Mouse (Mus musculus): Measurements from ENCODE around the gene Inip. TPM values are rescaled to one million over a fixed set of nuclear protein-coding genes. Genes with fewer than 3 reads are reported as not detected.

The Inip gene
- polyA plus RNA-seq, 1 experiment from 2014 or later = 94.3 TPM

DNA sequence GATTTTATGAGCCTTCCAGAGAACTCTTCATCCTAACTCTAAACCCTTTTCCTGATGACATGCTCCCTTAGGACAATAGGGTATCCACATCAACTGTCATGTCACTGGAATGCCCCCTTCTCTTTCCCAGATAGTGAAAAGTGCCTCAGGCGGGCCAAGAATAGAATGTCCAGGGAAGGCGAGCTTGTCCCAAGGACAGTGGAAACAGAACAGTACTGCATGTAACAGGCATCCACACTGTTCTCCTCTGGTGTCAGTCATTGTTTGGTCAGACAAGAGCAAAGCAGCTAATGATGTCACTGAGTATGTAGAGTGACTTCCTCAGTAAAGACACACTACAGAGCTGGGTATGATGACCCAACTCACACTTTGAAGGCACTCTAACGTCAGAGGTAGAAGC lies 23.6 kb downstream of the Inip start:
- Histone ChIP-seq H3K4me2 (replicated peaks; ENCODE audit: low read depth, low read length) (no peak overlapping the region), H3K36me3 (ENCODE audit: control insufficient read depth, insufficient read depth, low read length) (no peaks in the 10 kb centered on the region)
- 82% methylated on average over 3 of the region's 3 CpGs for WGBS

DNA sequence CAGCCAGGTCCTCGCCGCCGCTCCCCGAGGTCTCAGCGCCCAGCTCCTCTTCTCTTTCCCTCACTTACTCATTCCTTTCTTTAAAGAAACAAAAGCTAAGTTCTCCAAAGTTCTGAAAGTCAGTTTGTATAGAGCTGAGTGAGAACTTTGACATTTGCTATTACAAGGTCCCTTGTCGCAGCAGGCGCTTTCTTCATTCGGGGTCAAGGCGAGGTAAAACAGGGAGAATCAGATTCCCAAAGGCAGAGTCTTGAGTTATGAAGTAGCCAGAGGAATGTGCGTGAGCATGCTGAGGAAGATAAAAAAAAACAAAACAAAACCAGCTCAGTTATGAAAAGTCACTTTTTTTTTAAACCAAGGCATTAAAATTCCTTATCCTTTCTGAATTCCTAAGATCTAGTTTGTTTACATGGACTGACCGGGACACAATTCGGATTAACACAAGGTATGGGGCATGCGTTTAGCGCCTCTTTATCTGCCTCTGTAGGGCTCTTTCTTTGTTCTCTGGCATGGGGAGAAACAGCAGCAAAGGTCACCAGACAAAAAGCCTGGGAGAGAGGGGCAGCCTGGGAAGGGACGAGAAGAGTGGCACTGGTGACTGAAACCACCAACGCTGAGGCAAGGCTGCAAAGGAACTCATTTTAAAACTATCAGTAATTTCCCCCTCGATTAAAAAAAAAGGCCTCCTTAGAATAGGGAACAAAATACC lies 29.1 kb downstream of the Inip start:
- Histone ChIP-seq H3K9me3 (ENCODE audit: control insufficient read depth, low read length) (no peaks in the 10 kb centered on the region), H3K27ac (ENCODE audit: low read depth, low read length) (peak overlapping the region; percentile 51), H3K4me2 (replicated peaks; ENCODE audit: low read depth, low read length) (no peak overlapping the region), H3K4me3 (ENCODE audit: low read depth, low read length) (no peak overlapping the region), H3K9ac (ENCODE audit: low read depth, low read length) (no peak overlapping the region), H3K36me3 (ENCODE audit: control insufficient read depth, insufficient read depth, low read length) (0 out of 2 replicates have a peak, but pooled peaks cover 3% of the 10 kb centered on the region), H3K4me1 (replicated peaks; ENCODE audit: control insufficient read depth, insufficient read depth, low read length) (no peaks in the 10 kb centered on the region), H3K27me3 (ENCODE audit: control insufficient read depth, insufficient read depth, low read length) (no peaks in the 10 kb centered on the region)
- 38% methylated on average over 17 of the region's 17 CpGs for WGBS
- peak; percentile 32 for DNase-seq (ENCODE audit: low spot score)
- ATAC-seq (ENCODE audit: low FRiP score) = no peak

More for the DNA sequence above, 23.6 kb downstream of the Inip start:
- Histone ChIP-seq H3K4me3 (ENCODE audit: low read depth, low read length) (no peak overlapping the region), H3K9me3 (ENCODE audit: control insufficient read depth, low read length) (no peaks in the 10 kb centered on the region), H3K27me3 (ENCODE audit: control insufficient read depth, insufficient read depth, low read length) (no peaks in the 10 kb centered on the region), H3K9ac (ENCODE audit: low read depth, low read length) (no peak overlapping the region), H3K4me1 (replicated peaks; ENCODE audit: control insufficient read depth, insufficient read depth, low read length) (no peaks in the 10 kb centered on the region), H3K27ac (ENCODE audit: low read depth, low read length) (no peak overlapping the region)
- ATAC-seq (ENCODE audit: low FRiP score) (no peak), DNase-seq (ENCODE audit: low spot score) (no peak)

DNA sequence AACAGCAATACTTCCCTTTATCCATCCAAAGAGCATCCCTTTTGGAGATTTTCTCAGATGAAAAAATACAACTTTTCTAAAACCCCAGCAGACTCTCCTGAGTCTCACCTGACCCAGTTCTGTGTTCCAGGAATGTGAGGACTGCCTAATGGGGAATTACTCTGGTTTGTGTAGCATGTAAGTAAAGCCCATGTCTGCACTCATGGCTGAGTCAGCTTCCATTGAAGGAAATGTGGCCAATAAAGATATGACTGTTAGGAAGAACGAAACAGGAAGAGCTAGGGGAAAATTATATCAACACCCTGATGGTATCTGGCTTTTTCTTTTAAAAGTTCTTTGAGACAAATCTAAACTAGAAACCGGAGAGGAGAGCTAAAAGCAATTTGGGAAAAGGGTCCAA lies 33.7 kb downstream of the Inip start:
- Histone ChIP-seq H3K9ac (ENCODE audit: low read depth, low read length) (no peak overlapping the region), H3K4me3 (ENCODE audit: low read depth, low read length) (no peak overlapping the region)

DNA sequence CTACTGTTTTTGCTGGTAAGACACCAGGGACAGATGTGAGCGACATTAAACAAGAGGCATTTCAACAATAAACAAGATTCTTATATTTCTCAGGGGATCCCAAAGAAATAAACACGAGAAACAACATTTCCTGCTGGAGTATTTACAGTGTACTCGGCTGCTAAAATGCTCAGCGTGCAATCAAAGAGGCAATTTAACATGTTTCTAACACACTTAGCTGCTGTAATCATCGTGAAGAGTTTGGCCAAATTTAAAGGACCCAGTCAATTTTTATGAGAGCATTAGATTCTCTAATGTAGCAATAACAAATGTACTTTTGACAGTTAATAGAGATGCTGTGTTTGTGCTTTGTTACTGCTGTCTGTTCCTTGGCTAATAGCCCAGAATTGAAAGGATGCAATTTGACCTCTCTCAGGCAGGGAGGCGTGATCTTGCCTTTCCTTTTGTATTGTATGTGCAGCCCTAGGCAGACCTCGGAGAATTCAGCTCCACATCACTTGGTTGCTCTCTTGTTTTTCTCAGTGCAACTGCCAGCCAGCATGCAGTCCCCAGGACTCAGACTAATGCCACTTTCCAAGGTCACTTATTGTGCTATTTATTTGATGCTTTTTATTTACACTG lies 35.9 kb downstream of the Inip start:
- Histone ChIP-seq H3K27me3 (ENCODE audit: control insufficient read depth, insufficient read depth, low read length) (no peaks in the 10 kb centered on the region), H3K9ac (ENCODE audit: low read depth, low read length) (no peak overlapping the region), H3K4me3 (ENCODE audit: low read depth, low read length) (no peak overlapping the region), H3K4me2 (replicated peaks; ENCODE audit: low read depth, low read length) (no peak overlapping the region), H3K9me3 (ENCODE audit: control insufficient read depth, low read length) (no peaks in the 10 kb centered on the region), H3K27ac (ENCODE audit: low read depth, low read length) (0 out of 2 replicates have a peak overlapping the region, but pooled peaks have one; percentile 9), H3K36me3 (ENCODE audit: control insufficient read depth, insufficient read depth, low read length) (no peaks in the 10 kb centered on the region), H3K4me1 (replicated peaks; ENCODE audit: control insufficient read depth, insufficient read depth, low read length) (no peaks in the 10 kb centered on the region)
- ATAC-seq (ENCODE audit: low FRiP score) = 0 out of 2 replicates have a peak, but pooled peaks have one; percentile 42
- peak; percentile 42 for DNase-seq (ENCODE audit: low spot score)
- 39% methylated on average over 7 of the region's 7 CpGs for WGBS

More for the DNA sequence above, 33.7 kb downstream of the Inip start:
- no peak for DNase-seq (ENCODE audit: low spot score)
- Histone ChIP-seq H3K27ac (ENCODE audit: low read depth, low read length) (no peak overlapping the region), H3K27me3 (ENCODE audit: control insufficient read depth, insufficient read depth, low read length) (no peaks in the 10 kb centered on the region), H3K4me2 (replicated peaks; ENCODE audit: low read depth, low read length) (no peak overlapping the region), H3K4me1 (replicated peaks; ENCODE audit: control insufficient read depth, insufficient read depth, low read length) (no peaks in the 10 kb centered on the region), H3K9me3 (ENCODE audit: control insufficient read depth, low read length) (no peaks in the 10 kb centered on the region), H3K36me3 (ENCODE audit: control insufficient read depth, insufficient read depth, low read length) (0 out of 2 replicates have a peak, but pooled peaks cover 3% of the 10 kb centered on the region)
- ATAC-seq (ENCODE audit: low FRiP score) = no peak
- WGBS = 93% methylated on average over 2 of the region's 2 CpGs

DNA sequence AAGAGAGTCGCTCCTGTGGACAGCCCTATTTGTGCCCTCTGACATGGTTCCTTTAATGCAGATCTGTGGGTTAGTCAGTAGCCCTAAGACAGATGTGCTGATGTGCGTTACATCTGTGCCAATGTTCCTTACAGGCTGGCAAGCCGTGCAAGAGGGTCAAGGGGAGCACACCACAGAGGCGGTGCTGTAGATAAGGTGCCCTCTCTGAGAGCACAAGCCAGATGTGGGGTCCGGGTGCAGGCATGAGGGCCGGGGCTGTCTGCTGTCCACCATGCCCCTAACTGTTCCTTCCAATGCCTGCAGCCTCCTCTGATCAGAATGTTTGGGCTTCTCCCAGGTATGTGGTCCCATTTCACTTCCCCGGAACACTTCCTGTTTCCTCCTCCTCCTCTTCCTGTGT lies 36.4 kb downstream of the Inip start:
- Histone ChIP-seq H3K4me3 (ENCODE audit: low read depth, low read length) (no peak overlapping the region), H3K36me3 (ENCODE audit: control insufficient read depth, insufficient read depth, low read length) (no peaks in the 10 kb centered on the region), H3K4me2 (replicated peaks; ENCODE audit: low read depth, low read length) (no peak overlapping the region), H3K9me3 (ENCODE audit: control insufficient read depth, low read length) (no peaks in the 10 kb centered on the region), H3K27ac (ENCODE audit: low read depth, low read length) (0 out of 2 replicates have a peak overlapping the region, but pooled peaks have one; percentile 9), H3K9ac (ENCODE audit: low read depth, low read length) (no peak overlapping the region), H3K27me3 (ENCODE audit: control insufficient read depth, insufficient read depth, low read length) (no peaks in the 10 kb centered on the region), H3K4me1 (replicated peaks; ENCODE audit: control insufficient read depth, insufficient read depth, low read length) (no peaks in the 10 kb centered on the region)
- WGBS = 69% methylated on average over 7 of the region's 7 CpGs
- ATAC-seq (ENCODE audit: low FRiP score) (no peak), DNase-seq (ENCODE audit: low spot score) (no peak)

DNA sequence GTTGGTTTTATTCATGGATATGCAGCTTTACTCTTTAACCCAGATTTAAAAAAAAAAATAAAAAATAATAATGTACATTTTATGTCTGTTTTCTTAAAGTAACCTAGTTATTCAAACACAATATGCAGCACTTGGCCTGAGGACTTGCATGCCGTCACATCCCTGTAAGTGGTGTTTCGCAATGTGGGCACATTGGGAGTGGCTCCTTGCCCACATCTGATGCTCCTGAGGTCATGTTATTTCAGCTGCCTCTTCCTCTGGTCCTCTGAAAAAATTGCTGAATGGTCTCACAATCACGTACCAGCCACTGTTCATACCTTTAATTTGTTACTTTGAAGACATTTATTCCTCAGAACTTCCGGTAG lies 40.0 kb downstream of the Inip start:
- 74% methylated on average over 4 of the region's 4 CpGs for WGBS
- no peaks in the 10 kb centered on the region for H3K36me3 ChIP-seq (ENCODE audit: control insufficient read depth, insufficient read depth, low read length)
- H3K27ac ChIP-seq (ENCODE audit: low read depth, low read length) = no peak overlapping the region
- H3K4me2 ChIP-seq (replicated peaks; ENCODE audit: low read depth, low read length) = no peak overlapping the region
- no peaks in the 10 kb centered on the region for H3K27me3 ChIP-seq (ENCODE audit: control insufficient read depth, insufficient read depth, low read length)
- DNase-seq (ENCODE audit: low spot score) (no peak), ATAC-seq (ENCODE audit: low FRiP score) (no peak)
- no peak overlapping the region for H3K9ac ChIP-seq (ENCODE audit: low read depth, low read length)
- no peaks in the 10 kb centered on the region for H3K9me3 ChIP-seq (ENCODE audit: control insufficient read depth, low read length)
- no peak overlapping the region for H3K4me3 ChIP-seq (ENCODE audit: low read depth, low read length)
- no peaks in the 10 kb centered on the region for H3K4me1 ChIP-seq (replicated peaks; ENCODE audit: control insufficient read depth, insufficient read depth, low read length)

DNA sequence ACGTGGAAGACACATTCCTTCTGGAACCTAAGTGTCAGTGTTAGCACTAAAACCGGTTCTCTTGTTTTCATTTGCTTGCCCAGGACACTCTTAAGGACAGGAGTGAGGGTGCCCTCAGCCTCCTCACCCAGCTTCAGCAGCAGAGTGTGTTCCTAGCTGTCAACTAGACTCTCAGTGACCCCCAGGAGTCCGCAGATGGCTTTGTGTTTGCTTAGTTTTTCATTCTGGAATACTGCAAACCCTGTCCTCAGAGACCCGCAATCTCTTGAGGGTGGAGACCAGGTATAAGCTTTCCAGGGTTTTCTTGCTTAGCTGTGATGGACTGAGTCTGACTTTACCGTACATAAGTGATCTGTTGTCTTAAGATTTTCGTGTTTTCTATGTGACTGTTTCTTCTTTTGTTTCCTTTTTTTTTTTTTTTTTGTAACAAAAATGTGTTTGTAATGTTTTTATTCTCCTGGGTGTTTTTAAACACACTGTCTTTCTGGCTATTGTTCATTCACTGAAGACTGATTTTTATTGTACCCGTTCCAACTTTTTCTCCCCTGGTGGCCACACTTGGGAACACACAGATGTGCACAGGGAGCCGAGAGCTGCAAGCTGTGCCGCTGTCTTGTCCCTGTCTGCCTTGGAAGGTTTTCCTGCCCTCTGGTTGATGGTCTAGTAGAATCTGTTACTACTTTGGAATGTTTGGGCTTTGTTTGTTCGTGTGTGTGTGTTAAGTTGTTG lies 40.6 kb downstream of the Inip start:
- WGBS = 59% methylated on average over 10 of the region's 10 CpGs
- Histone ChIP-seq H3K4me2 (replicated peaks; ENCODE audit: low read depth, low read length) (no peak overlapping the region), H3K4me3 (ENCODE audit: low read depth, low read length) (no peak overlapping the region), H3K27ac (ENCODE audit: low read depth, low read length) (no peak overlapping the region), H3K9me3 (ENCODE audit: control insufficient read depth, low read length) (no peaks in the 10 kb centered on the region), H3K27me3 (ENCODE audit: control insufficient read depth, insufficient read depth, low read length) (no peaks in the 10 kb centered on the region), H3K36me3 (ENCODE audit: control insufficient read depth, insufficient read depth, low read length) (no peaks in the 10 kb centered on the region), H3K9ac (ENCODE audit: low read depth, low read length) (no peak overlapping the region), H3K4me1 (replicated peaks; ENCODE audit: control insufficient read depth, insufficient read depth, low read length) (no peaks in the 10 kb centered on the region)
- ATAC-seq (ENCODE audit: low FRiP score) (no peak), DNase-seq (ENCODE audit: low spot score) (peak; percentile 42)

DNA sequence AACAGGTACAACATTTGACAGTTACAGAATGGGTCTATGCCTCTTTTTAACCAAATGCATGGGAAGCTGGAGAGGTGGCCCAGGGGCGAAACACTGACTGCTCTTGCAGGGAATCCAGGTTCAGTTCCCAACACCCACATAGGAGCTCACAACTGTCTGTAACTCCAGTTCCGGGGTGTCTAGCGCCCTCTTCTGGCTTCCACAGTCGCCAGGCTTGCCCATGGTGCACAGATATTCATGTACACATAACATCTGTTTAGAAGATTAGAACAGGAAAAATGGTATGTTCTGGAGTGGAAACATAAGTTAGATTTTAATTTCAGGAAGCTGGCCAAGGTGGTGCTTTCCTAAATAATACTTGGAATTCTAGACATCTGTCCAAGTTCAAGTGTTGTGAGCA lies 41.4 kb downstream of the Inip start:
- Histone ChIP-seq H3K4me2 (replicated peaks; ENCODE audit: low read depth, low read length) (no peak overlapping the region), H3K9me3 (ENCODE audit: control insufficient read depth, low read length) (no peaks in the 10 kb centered on the region), H3K4me1 (replicated peaks; ENCODE audit: control insufficient read depth, insufficient read depth, low read length) (no peaks in the 10 kb centered on the region), H3K36me3 (ENCODE audit: control insufficient read depth, insufficient read depth, low read length) (no peaks in the 10 kb centered on the region), H3K27ac (ENCODE audit: low read depth, low read length) (no peak overlapping the region), H3K9ac (ENCODE audit: low read depth, low read length) (no peak overlapping the region), H3K27me3 (ENCODE audit: control insufficient read depth, insufficient read depth, low read length) (no peaks in the 10 kb centered on the region), H3K4me3 (ENCODE audit: low read depth, low read length) (no peak overlapping the region)
- no peak for ATAC-seq (ENCODE audit: low FRiP score)
- 71% methylated on average over 4 of the region's 4 CpGs for WGBS
- no peak for DNase-seq (ENCODE audit: low spot score)

Measured in hindbrain, embryonic 11.5 days (tissue).